Mouse (Mus musculus) embryo, embryonic 11.5 days (tissue): Measurements from ENCODE around the gene Tpst1.

ENCODE experiments used
- DNase-seq: peaks from one replicate; pipeline ENCODE4 v3.0.0-alpha.2; 2012; ENCODE audit warnings: low read depth, low spot score

Tpst1 gene

GRCm38 (mm10) chr5:130089626-130090393, 16.7 kb downstream of the Tpst1 start:
- DNase-seq: no peak

DNA sequence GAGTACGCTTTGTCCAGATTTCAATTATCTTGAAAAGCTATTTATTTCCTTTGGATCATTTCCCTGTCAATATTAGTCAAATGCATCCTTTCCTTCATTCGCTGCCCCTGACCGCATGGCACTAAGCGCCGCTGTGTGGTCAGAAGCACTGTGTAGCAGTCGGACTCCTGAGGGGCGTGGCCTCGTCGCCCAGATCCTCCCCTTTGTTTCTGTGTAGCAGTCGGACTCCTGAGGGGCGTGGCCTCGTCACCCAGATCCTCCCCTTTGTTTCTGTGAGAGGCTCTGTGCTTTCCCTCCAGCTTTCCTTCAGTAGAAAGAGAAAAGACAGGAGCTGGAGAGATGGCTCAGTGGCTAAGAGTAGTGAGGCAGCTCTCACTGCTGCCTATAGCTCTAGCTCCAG, 23.6 kb downstream of the Tpst1 start:
- no peak for DNase-seq

- no peak for DNase-seq
Measured at GRCm38 (mm10) chr5:130097837-130098236, 24.7 kb downstream of the Tpst1 start.

DNA sequence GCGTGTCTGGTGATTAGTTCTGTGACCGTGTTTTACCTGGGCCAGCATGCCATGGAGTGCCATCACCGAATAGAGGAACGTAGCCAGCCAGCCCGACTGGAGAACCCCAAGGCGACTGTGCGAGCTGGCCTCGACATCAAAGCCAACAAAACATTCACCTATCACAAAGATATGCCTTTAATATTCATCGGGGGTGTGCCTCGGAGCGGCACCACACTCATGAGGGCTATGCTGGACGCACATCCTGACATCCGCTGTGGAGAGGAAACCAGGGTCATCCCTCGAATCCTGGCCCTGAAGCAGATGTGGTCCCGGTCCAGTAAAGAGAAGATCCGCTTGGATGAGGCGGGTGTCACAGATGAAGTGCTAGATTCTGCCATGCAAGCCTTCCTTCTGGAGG, 28.6 kb downstream of the Tpst1 start:
- DNase-seq: no peak

- DNase-seq: no peak
Measured at GRCm38 (mm10) chr5:130109348-130109747, 36.2 kb downstream of the Tpst1 start.

DNA sequence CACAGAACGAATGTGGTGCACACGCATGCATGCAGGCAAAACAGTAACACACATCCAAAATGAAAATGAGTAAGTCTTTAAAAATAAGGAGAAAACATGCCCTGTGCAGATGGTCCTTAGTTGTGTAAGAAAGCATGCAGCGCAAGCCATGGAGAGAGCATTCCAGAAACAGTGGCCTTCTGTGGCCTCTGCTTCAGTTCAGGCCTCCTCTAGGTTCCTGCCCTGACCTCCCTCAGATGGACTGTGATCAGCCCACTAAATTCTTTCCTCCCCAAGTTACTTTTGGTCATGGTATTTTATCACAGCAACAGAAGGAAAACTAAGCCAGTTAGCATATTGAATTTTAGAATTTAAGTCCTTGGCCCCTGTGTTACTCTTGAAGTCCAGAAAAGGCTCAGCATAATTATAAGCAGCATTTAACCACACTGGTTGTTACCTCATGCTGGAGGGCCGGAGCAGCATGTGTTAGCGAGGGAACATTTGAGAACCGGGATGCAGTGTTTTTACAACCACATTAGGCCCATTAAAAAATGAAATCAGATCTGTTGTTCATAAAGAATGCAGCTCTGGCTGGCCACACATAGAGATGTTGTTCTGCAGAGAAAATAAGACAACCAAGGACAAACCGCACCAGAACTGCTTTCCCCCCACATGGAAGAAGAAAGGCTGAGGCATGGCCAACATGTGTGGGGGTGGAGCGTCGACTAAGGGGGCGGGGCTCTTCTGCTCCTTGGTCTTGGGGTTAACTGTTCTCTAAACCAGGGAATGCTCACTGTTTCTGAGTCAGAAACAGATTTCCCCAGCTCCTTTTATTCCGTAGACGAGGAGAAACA, 37.7 kb downstream of the Tpst1 start:
- DNase-seq: no peak

DNA sequence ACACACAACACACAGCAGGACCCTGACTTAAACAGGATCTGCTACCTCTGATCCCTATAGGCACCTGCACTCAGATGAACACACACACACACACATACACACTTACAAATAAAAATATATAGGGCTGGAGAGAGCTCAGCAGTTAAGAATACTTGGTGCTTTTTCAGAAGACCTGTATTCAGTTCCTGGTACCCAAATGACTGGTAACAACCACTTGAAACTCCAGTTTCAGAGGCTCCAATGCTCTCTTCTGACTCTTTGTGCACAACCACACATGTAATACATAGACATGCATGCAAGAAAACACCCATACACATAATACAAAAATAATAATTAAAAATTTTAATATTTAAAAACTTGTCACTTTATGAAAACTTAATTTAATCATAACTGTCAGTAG, 39.5 kb downstream of the Tpst1 start:
- DNase-seq: no peak

DNA sequence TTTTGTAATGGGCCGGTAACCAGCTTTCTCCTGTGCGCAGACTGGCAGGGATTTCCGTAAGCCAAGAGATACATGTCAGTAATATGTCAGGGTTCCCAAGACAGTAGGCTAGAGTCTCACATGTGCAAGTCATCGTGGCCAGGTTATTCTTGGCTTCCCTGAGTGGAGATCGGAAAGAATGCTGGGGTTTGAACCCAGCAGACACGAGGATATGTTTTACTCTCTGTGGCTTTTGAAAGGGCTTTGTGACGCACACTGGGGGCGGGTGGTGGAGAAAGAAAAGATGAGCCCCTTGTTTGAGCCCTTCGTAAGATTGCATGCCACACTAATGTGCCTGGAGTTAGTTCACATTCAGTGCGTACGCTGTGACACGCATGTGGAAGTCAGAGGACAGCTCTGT, 43.0 kb downstream of the Tpst1 start:
- DNase-seq: no peak

- DNase-seq: no peak
Measured at GRCm38 (mm10) chr5:130116857-130117256, 43.7 kb downstream of the Tpst1 start.

DNA sequence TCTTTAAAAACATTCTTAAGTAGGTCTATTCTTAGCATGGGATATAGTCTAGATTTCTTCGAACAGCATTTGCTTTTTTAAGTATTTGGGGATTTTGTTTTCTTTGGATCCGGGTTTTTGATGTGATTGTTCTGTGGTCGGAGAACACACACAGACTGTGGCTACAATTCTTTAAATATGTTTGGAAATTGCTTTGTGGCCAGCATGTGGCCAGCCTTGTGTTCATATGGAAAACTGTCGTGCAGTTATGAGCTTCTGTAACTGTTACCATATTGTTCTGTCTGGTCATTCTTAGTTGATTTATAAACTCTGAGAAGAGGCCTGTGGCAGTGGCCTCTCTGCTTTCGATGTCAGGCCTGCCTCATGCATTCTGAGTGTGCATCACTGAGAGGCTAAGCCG, 44.8 kb downstream of the Tpst1 start:
- no peak for DNase-seq

- DNase-seq: no peak
Measured at GRCm38 (mm10) chr5:130119236-130119635, 46.1 kb downstream of the Tpst1 start.

DNA sequence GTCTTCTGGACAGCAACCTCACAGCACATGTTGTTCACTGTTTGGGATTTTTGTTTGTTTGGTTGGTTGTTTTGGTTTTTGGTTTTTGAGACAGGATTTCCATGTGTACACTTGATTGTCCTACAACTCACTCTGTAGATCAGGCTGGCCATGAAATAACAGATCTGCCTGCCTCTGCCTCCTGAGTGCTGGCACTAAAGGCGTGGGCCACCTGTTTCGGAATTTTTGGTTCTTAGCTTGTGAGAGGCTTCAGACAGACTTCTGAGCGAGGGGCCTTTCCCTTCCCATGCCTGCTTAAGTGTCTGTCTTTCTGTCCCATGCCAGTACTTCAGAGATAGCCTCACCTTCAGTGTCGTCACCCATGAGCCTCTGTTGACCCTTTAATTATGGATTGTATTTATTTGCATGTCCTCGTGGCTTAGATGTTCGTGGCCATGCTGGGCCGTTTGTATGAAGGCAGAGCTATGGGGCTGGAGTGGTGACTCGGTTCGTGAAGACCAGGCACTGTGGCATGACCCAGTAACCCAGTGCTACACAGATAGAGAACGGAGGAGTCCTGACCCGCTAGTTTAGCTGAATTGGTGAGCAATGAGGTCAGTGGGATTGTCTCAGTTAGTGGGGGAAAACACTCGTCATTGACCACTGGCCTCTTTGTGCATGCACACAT, 47.1 kb downstream of the Tpst1 start:
- no peak for DNase-seq

GRCm38 (mm10) chr5:130120904-130121303, 47.8 kb downstream of the Tpst1 start:
- DNase-seq: no peak

DNA sequence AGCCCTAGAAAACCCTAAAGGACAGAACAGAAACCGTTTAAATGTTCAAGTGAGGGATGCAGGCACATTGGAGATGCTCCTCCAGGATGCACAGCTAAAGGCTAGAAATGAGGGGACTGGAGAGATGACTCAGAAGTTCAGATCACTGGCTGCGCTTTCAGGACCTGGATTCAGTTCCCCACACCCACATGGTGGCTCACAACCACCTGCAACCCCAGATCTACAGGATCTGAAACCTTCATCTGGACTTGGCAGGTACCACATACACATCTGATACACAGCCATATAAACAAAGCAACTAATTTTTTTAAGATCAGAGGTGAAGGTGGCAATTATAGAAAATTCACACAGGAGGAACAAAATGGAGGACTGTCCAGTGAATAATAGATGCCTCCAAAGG, 49.2 kb downstream of the Tpst1 start:
- no peak for DNase-seq

DNA sequence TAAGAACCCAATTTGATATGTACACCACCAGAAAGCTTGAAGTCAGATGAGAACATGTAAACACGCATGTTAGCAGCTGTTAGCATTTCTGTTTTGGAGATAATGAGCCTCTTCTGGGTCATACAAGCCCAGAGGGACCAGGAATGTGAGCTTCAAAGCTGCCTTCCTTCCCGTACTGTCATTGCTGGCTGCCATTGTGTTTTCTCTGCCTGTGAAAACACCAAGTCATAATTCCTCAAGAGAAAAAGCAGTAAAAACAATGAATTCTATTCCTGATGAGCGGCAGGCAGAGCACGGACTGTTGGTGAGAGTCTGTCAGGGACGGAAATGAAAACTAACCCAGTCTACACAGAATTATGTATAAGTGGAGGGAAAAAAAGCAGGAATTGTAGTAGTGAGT, 51.1 kb downstream of the Tpst1 start:
- no peak for DNase-seq

- no peak for DNase-seq
Measured at GRCm38 (mm10) chr5:130128686-130129523, 55.8 kb downstream of the Tpst1 start.

DNA sequence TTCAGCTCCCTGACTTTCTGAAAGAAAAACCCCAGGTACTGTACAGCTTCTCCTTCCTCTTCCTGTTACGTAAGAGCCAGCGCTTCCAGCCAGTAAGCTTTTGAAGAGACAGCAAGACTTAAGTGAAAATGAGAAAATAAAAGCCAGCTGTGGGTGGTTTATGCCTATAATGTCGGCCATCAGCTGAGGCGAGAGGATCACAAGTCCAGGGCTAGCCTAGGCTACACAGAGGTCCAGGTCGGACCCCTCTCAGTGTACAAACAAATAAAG, 56.3 kb downstream of the Tpst1 start:
- no peak for DNase-seq

GRCm38 (mm10) chr5:130136597-130136996, 63.5 kb downstream of the Tpst1 start:
- DNase-seq: no peak

DNA sequence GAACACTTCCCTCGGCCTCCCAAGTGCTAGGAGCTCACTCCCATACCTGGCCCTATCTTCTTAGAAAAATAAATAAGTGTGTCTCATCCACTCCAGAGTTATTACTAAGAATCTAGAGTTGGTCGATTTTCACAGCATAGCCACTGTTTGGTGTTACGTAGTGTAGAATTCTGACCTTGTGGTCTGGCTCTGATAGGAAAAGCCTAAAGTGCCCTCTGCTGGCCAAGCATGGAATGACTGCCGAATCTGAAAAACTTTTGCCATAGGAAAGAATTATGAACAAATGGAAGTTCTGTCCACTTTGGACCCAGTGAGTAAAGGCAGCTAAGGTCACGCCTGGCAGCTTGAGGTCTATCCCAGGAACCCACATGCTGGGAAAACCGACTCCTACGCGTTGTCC, 66.3 kb downstream of the Tpst1 start:
- DNase-seq: peak; percentile 56

DNA sequence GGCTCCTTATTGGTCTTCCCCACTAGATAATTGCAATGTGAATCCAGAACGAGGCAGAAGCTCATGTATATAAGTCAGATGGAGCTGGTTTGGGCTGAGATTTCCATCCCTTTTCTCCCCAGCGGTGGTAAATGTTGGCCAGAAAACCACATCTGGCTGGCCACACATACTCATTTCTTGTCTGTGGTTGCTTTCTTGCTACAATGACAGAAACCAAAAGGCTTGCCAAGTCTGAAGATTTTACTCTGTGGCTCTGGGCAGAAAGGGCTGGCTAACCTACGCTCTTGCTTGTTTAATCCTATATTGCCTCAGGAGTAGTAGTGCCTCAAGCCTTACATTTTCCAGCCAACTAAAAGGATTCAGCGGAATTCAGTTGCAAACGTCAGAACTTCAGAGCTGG, 68.0 kb downstream of the Tpst1 start:
- no peak for DNase-seq

DNA sequence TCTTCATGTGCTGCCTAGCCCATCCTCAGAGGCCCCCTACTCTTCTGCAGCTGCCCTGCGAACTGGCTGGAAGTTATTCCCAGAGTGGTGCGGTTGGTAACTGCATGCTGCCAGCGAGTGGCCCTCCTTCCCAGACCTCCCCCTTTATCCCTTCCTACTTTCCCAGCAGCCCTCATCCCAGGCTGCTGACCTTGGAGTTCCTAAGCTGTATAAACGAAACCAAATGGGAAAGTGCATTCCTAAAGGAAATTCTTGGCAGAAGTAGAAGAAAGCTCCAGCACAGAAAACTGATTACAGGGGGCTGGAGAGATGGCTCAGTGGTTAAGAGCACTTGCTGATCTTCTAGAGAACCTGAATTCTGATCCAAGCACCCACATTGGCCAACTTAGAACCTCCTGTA, 68.9 kb downstream of the Tpst1 start:
- no peak for DNase-seq

DNA sequence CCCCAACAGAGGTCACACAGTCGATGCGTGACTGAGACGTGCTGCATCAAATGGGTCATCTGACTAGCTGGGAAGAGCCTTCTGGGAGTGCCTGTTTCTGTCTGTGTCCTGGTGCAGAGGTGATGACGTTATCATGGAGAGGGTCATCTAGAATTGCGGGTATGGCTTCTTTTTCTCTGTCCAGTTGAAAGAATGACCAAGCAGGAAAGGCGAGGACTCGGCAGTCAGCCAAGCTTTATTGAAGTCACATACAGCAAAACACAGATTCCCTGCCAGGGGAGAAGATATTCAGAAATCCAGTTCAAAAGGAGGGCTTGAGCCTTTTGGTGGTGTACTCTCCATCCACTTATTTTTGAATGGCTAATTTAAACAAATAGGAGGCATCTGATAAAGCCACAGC, 70.0 kb downstream of the Tpst1 start:
- DNase-seq: no peak
